Mouse (Mus musculus) cerebellum, adult 2 months (tissue): ENCODE measurements around the gene Mtnr1a. TPM values are rescaled to one million over a fixed set of nuclear protein-coding genes. Genes with fewer than 3 reads are reported as not detected.
"Not testable (repeated sequence)": the region's sequence is repeated elsewhere in the genome, so short reads cannot be mapped to it uniquely, and the experiment has no call there.

ENCODE experiments used
- DNase-seq, 2 experiments: peaks; one replicate each; pipeline ENCODE4 v3.0.0; 2021
- H3K27ac ChIP-seq: fragments of 200-500 bp; 2 replicates; pipeline ENCODE4 v1.5.1; 2012; ENCODE audit warnings: low read length, control low read depth, inconsistent platforms; ENCODE audit not compliant: insufficient read depth
- H3K27me3 ChIP-seq: fragments of 200-500 bp; 2 replicates; pipeline ENCODE4 v1.6.1; 2012; ENCODE audit warnings: inconsistent platforms, mild to moderate bottlenecking, low read length, moderate library complexity; ENCODE audit not compliant: control insufficient read depth, insufficient read depth
- H3K4me1 ChIP-seq: fragments of 200-500 bp; 2 replicates; pipeline ENCODE4 v1.6.1; 2011; ENCODE audit warnings: low read length; ENCODE audit not compliant: control insufficient read depth, insufficient read depth
- H3K4me3 ChIP-seq: fragments of 200-500 bp; replicated peaks from 2 replicates; pipeline ENCODE3; 2011; ENCODE audit warnings: mild to moderate bottlenecking, low read depth, low read length, control low read depth; ENCODE audit not compliant: insufficient read depth
- CTCF ChIP-seq: fragments of 200-500 bp; IDR thresholded peaks from 2 replicates; pipeline ENCODE4 v1.5.1; 2011; ENCODE audit warnings: low read depth, mild to moderate bottlenecking, control low read depth, low read length, moderate library complexity, borderline replicate concordance; ENCODE audit not compliant: insufficient read depth
- POLR2A ChIP-seq: fragments of 200-500 bp; IDR thresholded peaks from 2 replicates; pipeline ENCODE4 v1.6.1; 2011; ENCODE audit warnings: low read length, control low read depth, borderline replicate concordance; ENCODE audit not compliant: insufficient read depth
- WGBS: fragments of 180-500 bp; shearing (Covaris S2); methylation state at CpG from one replicate; pipeline ENCODE4 v1.1.7; 2018; 5-methylcytosine and 5-hydroxymethylcytosine counted together
- polyA plus RNA-seq: library from polyadenylated mRNA; depleted of rRNA; stranded (reverse); fragments of >200 nt; gene quantifications from 2 replicates; pipeline ENCODE4 v1.2.3, GENCODE M21; 2012

Gene Mtnr1a
- polyA plus RNA-seq, 1 experiment = 0.07 TPM

GRCm38 (mm10) chr8:45064197-45064869, 4.6 kb upstream of the Mtnr1a start:
- Histone ChIP-seq H3K27me3 (no peaks in the 10 kb centered on the region), H3K27ac (no peak overlapping the region), H3K4me3 (no peak overlapping the region), H3K4me1 (no peaks in the 10 kb centered on the region)
- no peak for TF ChIP-seq POLR2A
- TF ChIP-seq CTCF = no peak
- 16% methylated on average over 8 of the region's 8 CpGs for WGBS
- DNase-seq = no peak

- H3K27me3 ChIP-seq, DNase-seq, H3K4me1 ChIP-seq, H3K4me3 ChIP-seq, H3K27ac ChIP-seq: not testable (repeated sequence)
- 90% methylated on average over 1 of the region's 1 CpGs for WGBS
These were observed 3.5 kb upstream of the Mtnr1a start for GRCm38 (mm10) chr8:45065391-45065790.

GRCm38 (mm10) chr8:45070949-45071348, 2.0 kb downstream of the Mtnr1a start:
- DNase-seq = no peak
- H3K4me3 ChIP-seq = no peak overlapping the region
- no peak overlapping the region for H3K27ac ChIP-seq
- no peaks in the 10 kb centered on the region for H3K4me1 ChIP-seq
- TF ChIP-seq CTCF = no peak
- TF ChIP-seq POLR2A = no peak
- 95% methylated on average over 8 of the region's 8 CpGs for WGBS
- H3K27me3 ChIP-seq = no peaks in the 10 kb centered on the region

GRCm38 (mm10) chr8:45080850-45081249, 11.9 kb downstream of the Mtnr1a start:
- Histone ChIP-seq H3K4me3 (no peak overlapping the region), H3K27ac (no peak overlapping the region), H3K27me3 (no peaks in the 10 kb centered on the region), H3K4me1 (no peaks in the 10 kb centered on the region)
- TF ChIP-seq POLR2A (no peak), CTCF (no peak)
- WGBS = 89% methylated on average over 3 of the region's 3 CpGs
- DNase-seq = no peak

- no peaks in the 10 kb centered on the region for H3K27me3 ChIP-seq
- no peak overlapping the region for H3K27ac ChIP-seq
- TF ChIP-seq POLR2A (no peak), CTCF (no peak)
- WGBS = 68% methylated on average over 3 of the region's 3 CpGs
- no peak overlapping the region for H3K4me3 ChIP-seq
- no peaks in the 10 kb centered on the region for H3K4me1 ChIP-seq
- DNase-seq = no peak
These were observed 24.7 kb downstream of the Mtnr1a start for GRCm38 (mm10) chr8:45093599-45093998.

GRCm38 (mm10) chr8:45109371-45110063, 40.6 kb downstream of the Mtnr1a start:
- TF ChIP-seq POLR2A (no peak), CTCF (no peak)
- H3K27ac ChIP-seq = no peak overlapping the region
- no peaks in the 10 kb centered on the region; the same call in 1 of the 2 replicates for H3K4me1 ChIP-seq
- WGBS = 17% methylated on average over 13 of the region's 13 CpGs
- no peaks in the 10 kb centered on the region; the same call in 1 of the 2 replicates for H3K27me3 ChIP-seq
- H3K4me3 ChIP-seq = peak overlapping the region; percentile 26
- no peak for DNase-seq

GRCm38 (mm10) chr8:45110064-45110812, 41.3 kb downstream of the Mtnr1a start:
- no peak for DNase-seq
- H3K4me1 ChIP-seq = no peaks in the 10 kb centered on the region; the same call in 1 of the 2 replicates
- 10% methylated on average over 16 of the region's 16 CpGs for WGBS
- H3K27ac ChIP-seq = no peak overlapping the region
- no peak for TF ChIP-seq CTCF
- TF ChIP-seq POLR2A = no peak
- no peak overlapping the region for H3K4me3 ChIP-seq
- H3K27me3 ChIP-seq = no peaks in the 10 kb centered on the region

GRCm38 (mm10) chr8:45110813-45111104, 41.8 kb downstream of the Mtnr1a start:
- DNase-seq = no peak
- no peak overlapping the region for H3K27ac ChIP-seq
- no peaks in the 10 kb centered on the region; the same call in 1 of the 2 replicates for H3K4me1 ChIP-seq
- 57% methylated on average over 5 of the region's 5 CpGs for WGBS
- no peak overlapping the region for H3K4me3 ChIP-seq
- no peaks in the 10 kb centered on the region for H3K27me3 ChIP-seq
- TF ChIP-seq CTCF (no peak), POLR2A (no peak)
